Mouse (Mus musculus) midbrain, embryonic 16.5 days (tissue): ENCODE measurements around the gene Ush1g. TPM values are rescaled to one million over a fixed set of nuclear protein-coding genes. Genes with fewer than 3 reads are reported as not detected.
A peak's percentile ranks its signal among the peaks of the same experiment; 100 is the strongest.

Source experiments
- ATAC-seq: fragments of 200-750 bp; cut with Nextera tagmentation; 2 replicates; pipeline ENCODE4 v1.8.0; 2017; ENCODE audit warnings: moderate TSS enrichment
- H3K27ac ChIP-seq: fragments of 300-500 bp; sonication (generic); 2 replicates; pipeline ENCODE4 v1.5.1; 2014; ENCODE audit warnings: mild to moderate bottlenecking, low read length, mixed read lengths
- H3K27me3 ChIP-seq: fragments of 300-500 bp; sonication (generic); 2 replicates; pipeline ENCODE4 v1.6.1; 2014; ENCODE audit warnings: low read depth, low read length, mixed read lengths; ENCODE audit not compliant: control insufficient read depth, insufficient read depth
- H3K36me3 ChIP-seq: fragments of 300-500 bp; sonication (generic); 2 replicates; pipeline ENCODE4 v1.6.1; 2014; ENCODE audit warnings: mild to moderate bottlenecking, low read length, moderate library complexity, mixed read lengths; ENCODE audit not compliant: control insufficient read depth, insufficient read depth
- H3K4me1 ChIP-seq: fragments of 300-500 bp; sonication (generic); 2 replicates; pipeline ENCODE4 v1.6.1; 2014; ENCODE audit warnings: mild to moderate bottlenecking, low read length, mixed read lengths; ENCODE audit not compliant: control insufficient read depth, insufficient read depth
- H3K4me2 ChIP-seq: fragments of 300-500 bp; sonication (generic); 2 replicates; pipeline ENCODE4 v1.6.1; 2014; ENCODE audit warnings: mild to moderate bottlenecking, low read length, mixed read lengths
- H3K4me3 ChIP-seq: fragments of 300-500 bp; sonication (generic); 2 replicates; pipeline ENCODE4 v1.5.1; 2014; ENCODE audit warnings: low read depth, mild to moderate bottlenecking, low read length, moderate library complexity, mixed read lengths
- H3K9ac ChIP-seq: fragments of 300-500 bp; sonication (generic); 2 replicates; pipeline ENCODE4 v1.6.1; 2014; ENCODE audit warnings: low read depth, low read length, mixed read lengths
- H3K9me3 ChIP-seq: fragments of 300-500 bp; sonication (generic); replicated peaks from 2 replicates; pipeline ENCODE4 v1.6.1; 2014; ENCODE audit warnings: mild to moderate bottlenecking, low read length, mixed read lengths; ENCODE audit not compliant: control insufficient read depth, poor library complexity, severe bottlenecking
- WGBS: fragments of 180-500 bp; shearing (Covaris S2); extraction: QIAGEN DNeasy Blood & Tissue Kit; methylation state at CpG from one replicate; pipeline ENCODE4 v1.1.7; 2014; 5-methylcytosine and 5-hydroxymethylcytosine counted together
- polyA plus RNA-seq: library from polyadenylated mRNA; unstranded; fragments of >200 nt; fragmentation: Nextera tagmentation; extraction: Ambion mirVana; gene quantifications from 2 replicates; pipeline ENCODE4 v1.2.1, GENCODE M21; 2015

The Ush1g gene
- polyA plus RNA-seq, 1 experiment from 2014 or later = 0.10 TPM

- no peaks in the 10 kb centered on the region for H3K9me3 ChIP-seq
- H3K4me2 ChIP-seq = no peak overlapping the region
- no peaks in the 10 kb centered on the region for H3K36me3 ChIP-seq
- no peak overlapping the region for H3K9ac ChIP-seq
- no peak for ATAC-seq
- H3K4me3 ChIP-seq = no peak overlapping the region
- peaks cover 6% of the 10 kb centered on the region; the same call in 1 of the 2 replicates for H3K27me3 ChIP-seq
- H3K4me1 ChIP-seq = no peaks in the 10 kb centered on the region
- H3K27ac ChIP-seq = no peak overlapping the region
- 76% methylated on average over 2 of the region's 2 CpGs for WGBS
These were observed 19.4 kb upstream of the Ush1g start for GRCm38 (mm10) chr11:115341246-115341645.

- no peak for ATAC-seq
- no peak overlapping the region for H3K9ac ChIP-seq
- no peaks in the 10 kb centered on the region; the same call in 1 of the 2 replicates for H3K4me1 ChIP-seq
- no peaks in the 10 kb centered on the region for H3K9me3 ChIP-seq
- no peak overlapping the region for H3K4me2 ChIP-seq
- H3K36me3 ChIP-seq = no peaks in the 10 kb centered on the region
- H3K4me3 ChIP-seq = no peak overlapping the region
- peaks cover 16% of the 10 kb centered on the region; the same call in 1 of the 2 replicates for H3K27me3 ChIP-seq
- 100% methylated on average over 1 of the region's 1 CpGs for WGBS
- no peak overlapping the region for H3K27ac ChIP-seq
These were observed 16.0 kb upstream of the Ush1g start for GRCm38 (mm10) chr11:115337826-115338225.

GRCm38 (mm10) chr11:115337350-115337749 lies 15.5 kb upstream of the Ush1g start:
- WGBS = 74% methylated on average over 3 of the region's 3 CpGs
- Histone ChIP-seq H3K9me3 (no peaks in the 10 kb centered on the region), H3K4me3 (no peak overlapping the region), H3K4me2 (no peak overlapping the region), H3K27me3 (peaks cover 16% of the 10 kb centered on the region; the same call in 1 of the 2 replicates), H3K9ac (no peak overlapping the region), H3K36me3 (no peaks in the 10 kb centered on the region), H3K27ac (no peak overlapping the region), H3K4me1 (no peaks in the 10 kb centered on the region; the same call in 1 of the 2 replicates)
- no peak for ATAC-seq

- no peak overlapping the region for H3K27ac ChIP-seq
- 16% methylated on average over 6 of the region's 6 CpGs for WGBS
- no peak overlapping the region for H3K4me3 ChIP-seq
- no peaks in the 10 kb centered on the region; the same call in 1 of the 2 replicates for H3K4me1 ChIP-seq
- no peak overlapping the region for H3K9ac ChIP-seq
- H3K27me3 ChIP-seq = peaks cover 16% of the 10 kb centered on the region; the same call in 1 of the 2 replicates
- H3K9me3 ChIP-seq = no peaks in the 10 kb centered on the region
- no peaks in the 10 kb centered on the region for H3K36me3 ChIP-seq
- no peak overlapping the region for H3K4me2 ChIP-seq
- no peak for ATAC-seq
These were observed 14.3 kb upstream of the Ush1g start for GRCm38 (mm10) chr11:115336115-115336514.

GRCm38 (mm10) chr11:115335223-115335622 lies 13.4 kb upstream of the Ush1g start:
- 59% methylated on average over 12 of the region's 12 CpGs for WGBS
- H3K4me1 ChIP-seq = no peaks in the 10 kb centered on the region; the same call in 1 of the 2 replicates
- no peak overlapping the region for H3K9ac ChIP-seq
- no peaks in the 10 kb centered on the region for H3K36me3 ChIP-seq
- H3K27me3 ChIP-seq = peaks cover 16% of the 10 kb centered on the region; the same call in 1 of the 2 replicates
- H3K4me2 ChIP-seq = peak overlapping the region; percentile 63
- no peaks in the 10 kb centered on the region for H3K9me3 ChIP-seq
- H3K27ac ChIP-seq = no peak overlapping the region
- no peak for ATAC-seq
- no peak overlapping the region for H3K4me3 ChIP-seq

- H3K9me3 ChIP-seq = no peaks in the 10 kb centered on the region
- WGBS = 3% methylated on average over 29 of the region's 29 CpGs
- H3K27me3 ChIP-seq = peaks cover 16% of the 10 kb centered on the region; the same call in 1 of the 2 replicates
- ATAC-seq = no peak
- peak within 1 kb of the TSS; percentile 31 for H3K4me3 ChIP-seq
- H3K4me1 ChIP-seq = no peaks in the 10 kb centered on the region; the same call in 1 of the 2 replicates
- no peak within 1 kb of the TSS for H3K27ac ChIP-seq
- H3K9ac ChIP-seq = peak within 1 kb of the TSS; percentile 47
- peak within 1 kb of the TSS; percentile 63 for H3K4me2 ChIP-seq
- H3K36me3 ChIP-seq = no peaks in the 10 kb centered on the region
These were observed 12.7 kb upstream of the Ush1g start, which contains the start of gene Otop3 for GRCm38 (mm10) chr11:115334531-115334930. Gene Otop3 (plus strand): TSS chr11:115334731.

- no peak for ATAC-seq
- H3K9ac ChIP-seq = no peak overlapping the region
- 71% methylated on average over 15 of the region's 15 CpGs for WGBS
- H3K36me3 ChIP-seq = no peaks in the 10 kb centered on the region
- no peaks in the 10 kb centered on the region for H3K9me3 ChIP-seq
- H3K4me2 ChIP-seq = no peak overlapping the region
- no peak overlapping the region for H3K27ac ChIP-seq
- no peaks in the 10 kb centered on the region for H3K4me1 ChIP-seq
- H3K27me3 ChIP-seq = peaks cover 5% of the 10 kb centered on the region
- no peak overlapping the region for H3K4me3 ChIP-seq
These were observed 7.5 kb upstream of the Ush1g start for GRCm38 (mm10) chr11:115329339-115329738.

GRCm38 (mm10) chr11:115326730-115327129 lies 4.9 kb upstream of the Ush1g start:
- peaks cover 25% of the 10 kb centered on the region for H3K27me3 ChIP-seq
- no peaks in the 10 kb centered on the region for H3K9me3 ChIP-seq
- 74% methylated on average over 7 of the region's 7 CpGs for WGBS
- ATAC-seq = no peak
- H3K4me3 ChIP-seq = no peak overlapping the region
- no peak overlapping the region for H3K4me2 ChIP-seq
- no peak overlapping the region for H3K9ac ChIP-seq
- no peak overlapping the region for H3K27ac ChIP-seq
- H3K36me3 ChIP-seq = no peaks in the 10 kb centered on the region
- H3K4me1 ChIP-seq = no peaks in the 10 kb centered on the region; the same call in 1 of the 2 replicates

- peaks cover 2% of the 10 kb centered on the region; the same call in 1 of the 2 replicates for H3K4me1 ChIP-seq
- H3K9ac ChIP-seq = no peak overlapping the region
- no peak overlapping the region for H3K4me3 ChIP-seq
- no peaks in the 10 kb centered on the region for H3K9me3 ChIP-seq
- ATAC-seq = no peak
- H3K4me2 ChIP-seq = peak overlapping the region; percentile 13; the same call in 1 of the 2 replicates
- WGBS = 19% methylated on average over 32 of the region's 32 CpGs
- no peaks in the 10 kb centered on the region for H3K36me3 ChIP-seq
- peaks cover 55% of the 10 kb centered on the region for H3K27me3 ChIP-seq
- no peak overlapping the region for H3K27ac ChIP-seq
These were observed 1.5 kb upstream of the Ush1g start for GRCm38 (mm10) chr11:115323354-115323753.
